Comparison of ENCODE assay signal across 8 mouse cellular contexts in the genomic region with DNA sequence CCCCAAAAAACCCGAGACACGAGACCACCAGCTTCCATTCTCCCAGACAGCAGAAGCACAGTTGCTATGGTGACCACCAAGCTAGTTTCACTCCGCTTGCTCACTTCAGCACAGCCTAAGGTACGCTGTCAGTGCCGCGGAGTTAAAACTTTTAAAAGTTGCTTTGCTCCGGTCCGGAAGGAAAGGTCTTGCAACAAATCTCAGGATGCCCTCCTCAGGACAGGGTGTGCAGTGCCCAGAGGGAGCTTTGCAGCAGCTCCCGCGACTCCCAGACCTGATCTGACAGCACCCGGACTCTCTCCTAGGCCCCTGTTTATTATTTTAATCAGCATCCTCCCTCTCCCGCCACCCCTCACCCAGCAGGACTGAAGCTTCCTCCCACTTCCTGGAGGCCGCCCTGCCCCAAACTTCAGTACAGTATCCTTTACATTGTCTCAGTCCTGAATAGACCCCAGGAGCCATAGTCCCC.
DNase-seq lines count a peak whose midpoint lies in the region; ATAC-seq and TF ChIP-seq lines count a peak whose summit lies in the region.

No protein-coding gene starts in this region.

- H3K4me2 ChIP-seq in heart, embryonic 12.5 days = peak overlapping the region; percentile 80
- peak overlapping the region; percentile 67 for H3K4me2 ChIP-seq in kidney, embryonic 15.5 days
- H3K4me2 ChIP-seq in lung, postnatal 0 days (replicated peaks; ENCODE audit: low read depth, low read length) = peak overlapping the region; percentile 60

- H3K27me3 ChIP-seq in heart, embryonic 12.5 days (replicated peaks) = no peaks in the 10 kb centered on the region
- no peaks in the 10 kb centered on the region for H3K27me3 ChIP-seq in kidney, embryonic 15.5 days
- H3K27me3 ChIP-seq in lung, postnatal 0 days (replicated peaks; ENCODE audit: insufficient read depth, low read length) = no peaks in the 10 kb centered on the region

- peaks cover 33% of the 10 kb centered on the region for H3K4me1 ChIP-seq in heart, embryonic 12.5 days (replicated peaks)
- H3K4me1 ChIP-seq in kidney, embryonic 15.5 days = peaks cover 38% of the 10 kb centered on the region
- H3K4me1 ChIP-seq in lung, postnatal 0 days (ENCODE audit: insufficient read depth, low read depth, low read length) = peaks cover 8% of the 10 kb centered on the region; the same call in 1 of the 2 replicates

- H3K9me3 ChIP-seq in heart, embryonic 12.5 days (replicated peaks) = no peaks in the 10 kb centered on the region
- H3K9me3 ChIP-seq in kidney, embryonic 15.5 days (replicated peaks) = no peaks in the 10 kb centered on the region
- no peaks in the 10 kb centered on the region for H3K9me3 ChIP-seq in lung, postnatal 0 days (ENCODE audit: low read length)

- TF ChIP-seq CTCF in lung, postnatal 0 days (IDR thresholded peaks at IDR 0.05) = peak; percentile 48

- H3K4me3 ChIP-seq in heart, embryonic 12.5 days = peak overlapping the region; percentile 47
- H3K4me3 ChIP-seq in kidney, embryonic 15.5 days (replicated peaks) = peak overlapping the region; percentile 43
- H3K4me3 ChIP-seq in lung, postnatal 0 days (ENCODE audit: low read depth, low read length) = peak overlapping the region; percentile 34

- 2% methylated on average over 13 of the region's 13 CpGs for WGBS in heart, embryonic 12.5 days
- WGBS in kidney, embryonic 15.5 days = under 1% methylated on average over 13 of the region's 13 CpGs
- WGBS in lung, postnatal 0 days = 1% methylated on average over 13 of the region's 13 CpGs

- peak overlapping the region; percentile 70 for H3K9ac ChIP-seq in heart, embryonic 12.5 days
- peak overlapping the region; percentile 45 for H3K9ac ChIP-seq in kidney, embryonic 15.5 days
- no peak overlapping the region for H3K9ac ChIP-seq in lung, postnatal 0 days (replicated peaks; ENCODE audit: low read depth)

- peak; percentile 66 for ATAC-seq in frontal cortex, adult (ENCODE audit: low TSS enrichment)
- peak; percentile 57 for ATAC-seq in heart, embryonic 12.5 days (ENCODE audit: insufficient number of reproducible peaks, low FRiP score)
- ATAC-seq in kidney, embryonic 15.5 days (replicated peaks; ENCODE audit: low FRiP score) = peak; percentile 89
- peak; percentile 73 for ATAC-seq in lung, postnatal 0 days
- ATAC-seq in inflammation-experienced regulatory T-cells, adult 6 months = no peak

- H3K36me3 ChIP-seq in heart, embryonic 12.5 days = no peaks in the 10 kb centered on the region
- H3K36me3 ChIP-seq in kidney, embryonic 15.5 days = no peaks in the 10 kb centered on the region
- 0 out of 2 replicates have a peak, but pooled peaks cover 3% of the 10 kb centered on the region for H3K36me3 ChIP-seq in lung, postnatal 0 days (ENCODE audit: insufficient read depth, low read length)

- no peak for DNase-seq in frontal cortex, postnatal 25 days (ENCODE audit: low spot score in 2 of 2)
- peak; percentile 89 for DNase-seq in embryo, embryonic 10 days (ENCODE audit: low spot score)
- DNase-seq in lung, postnatal 0 days (ENCODE audit: low spot score) = peak; percentile 53
- DNase-seq in ovary, postnatal 36 days (ENCODE audit: low spot score) = peak; percentile 52

- no peak overlapping the region for H3K27ac ChIP-seq in heart, embryonic 12.5 days (ENCODE audit: poor library complexity, severe bottlenecking)
- peak overlapping the region; percentile 75 for H3K27ac ChIP-seq in kidney, embryonic 15.5 days
- H3K27ac ChIP-seq in lung, postnatal 0 days (ENCODE audit: low read length) = no peak overlapping the region

- no peak for TF ChIP-seq EP300 in lung, postnatal 0 days (IDR thresholded peaks at IDR 0.05)

Comparison
In these comparisons a context has a peak if more than half of its experiments do, and no peak if none do; other contexts are left out.
1. DNase-seq: peak in embryo, embryonic 10 days (single experiment), lung, postnatal 0 days (single experiment) and ovary, postnatal 36 days (single experiment); none in frontal cortex, postnatal 25 days (0 of 2).
2. Peak in every context shown above with its lines, with median percentiles within 50 percentile points of each other: H3K4me2 ChIP-seq and H3K4me3 ChIP-seq.